Mouse (Mus musculus): ENCODE results near the gene Dst. TPM values are rescaled to one million over a fixed set of nuclear protein-coding genes. Genes with fewer than 3 reads are reported as not detected.
"Not testable (repeated sequence)": the region's sequence is repeated elsewhere in the genome, so short reads cannot be mapped to it uniquely, and the experiment has no call there.

Dst gene
- total RNA-seq, 2 experiments from 2014 or later: 216 to 227 TPM

DNA sequence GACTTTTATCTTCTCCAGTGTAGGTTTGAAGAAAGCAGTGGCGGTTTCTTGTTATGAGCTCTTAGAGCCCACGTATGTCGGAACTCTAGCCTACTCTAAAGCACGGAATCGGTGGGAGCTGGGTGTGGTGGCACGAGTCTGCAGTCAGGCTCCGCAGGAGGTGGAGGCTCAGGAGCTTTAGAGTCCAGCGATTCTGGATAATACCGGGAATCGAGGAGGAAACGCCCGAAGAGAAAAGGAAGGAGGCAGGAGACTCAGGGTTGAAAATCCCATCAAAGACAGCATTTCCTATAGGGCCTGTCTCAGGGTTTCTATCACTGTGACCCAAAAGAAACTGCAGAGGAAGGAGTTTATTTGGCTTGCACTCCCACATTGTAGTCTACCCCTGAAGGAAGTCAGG is 151.2 kb downstream of the Dst start:
- DNase-seq (ENCODE audit: low spot score in 2 of 2): no peak

DNA sequence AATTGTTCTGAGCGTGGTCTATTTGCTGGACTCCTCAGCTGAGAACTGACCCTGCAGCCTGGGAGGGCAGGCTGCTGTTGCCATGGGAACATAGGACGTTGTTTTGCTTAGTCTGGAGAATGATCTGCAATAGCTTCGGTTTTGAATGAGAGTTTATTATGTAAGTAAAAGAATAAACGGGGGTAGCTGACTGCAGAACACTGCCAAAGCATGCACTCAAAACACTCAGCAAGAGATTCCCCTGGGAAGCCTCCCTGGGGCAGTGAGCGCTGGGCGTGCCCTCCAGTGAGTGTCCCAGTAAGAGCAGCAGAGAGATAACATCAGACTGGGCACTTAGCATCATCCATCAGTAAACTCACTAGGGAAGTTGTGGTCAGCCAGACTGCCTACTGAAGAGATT is 152.4 kb downstream of the Dst start:
- DNase-seq (ENCODE audit: low spot score in 2 of 2): no peak

DNA sequence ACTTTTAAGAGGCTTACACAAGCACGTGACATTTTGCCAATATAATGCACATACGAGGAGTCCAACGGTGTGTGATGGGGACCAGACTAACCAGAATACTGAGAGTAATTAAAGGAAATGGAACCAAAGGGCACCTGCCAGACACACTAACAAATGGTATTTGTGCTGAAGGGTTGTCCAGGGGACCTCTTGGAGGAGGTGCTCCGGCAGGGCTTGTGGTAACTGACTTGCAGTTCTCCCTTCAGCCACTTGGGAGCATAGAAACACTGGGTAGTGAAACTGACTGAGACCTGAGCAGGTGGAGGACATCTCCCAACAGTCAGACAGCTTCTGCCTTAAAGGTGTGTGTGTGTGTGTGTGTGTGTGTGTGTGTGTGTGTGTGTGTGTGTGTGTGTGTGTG is 153.1 kb downstream of the Dst start:
- DNase-seq (ENCODE audit: low spot score in 2 of 2): peak; percentile 68 to 77

DNA sequence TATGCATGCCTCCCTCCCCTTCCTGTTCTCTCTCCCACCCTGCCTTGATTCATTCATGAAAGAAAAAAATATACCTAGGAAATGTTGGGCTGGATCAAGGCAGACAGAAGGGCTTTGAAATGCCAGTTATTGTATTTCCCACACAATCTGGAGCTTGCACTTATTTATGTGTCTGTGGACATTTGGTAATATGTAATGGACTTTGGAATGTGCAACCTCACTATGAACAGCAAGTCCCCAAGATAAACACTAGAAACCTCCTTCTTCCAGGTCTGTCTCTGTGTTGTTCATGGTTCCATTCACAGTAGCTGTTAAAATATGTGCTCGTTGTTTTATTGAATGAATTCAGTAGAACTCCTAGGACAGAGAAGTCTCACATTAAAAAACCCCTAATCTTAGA is 153.8 kb downstream of the Dst start:
- no peak for DNase-seq (ENCODE audit: low spot score in 2 of 2)

DNA sequence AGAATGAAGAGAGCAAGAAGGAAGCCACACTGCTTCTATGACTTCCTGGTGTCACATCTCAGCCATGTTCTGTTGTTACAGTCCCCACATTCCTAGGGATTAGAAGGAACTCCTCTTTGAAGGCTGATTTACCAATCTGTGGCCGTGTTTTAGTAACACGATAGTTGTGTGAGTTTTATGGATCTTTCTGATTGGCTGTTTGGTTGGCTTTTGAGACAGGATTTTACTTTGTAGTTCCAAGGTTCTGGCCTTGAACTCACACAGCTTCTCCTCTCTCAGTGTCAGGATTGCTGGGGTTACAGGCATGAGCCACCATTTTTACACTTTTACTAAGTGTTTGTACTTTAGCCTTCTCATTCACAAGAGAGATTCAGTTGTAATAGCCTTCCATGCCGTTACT is 155.9 kb downstream of the Dst start:
- no peak for DNase-seq (ENCODE audit: low spot score in 2 of 2)

DNA sequence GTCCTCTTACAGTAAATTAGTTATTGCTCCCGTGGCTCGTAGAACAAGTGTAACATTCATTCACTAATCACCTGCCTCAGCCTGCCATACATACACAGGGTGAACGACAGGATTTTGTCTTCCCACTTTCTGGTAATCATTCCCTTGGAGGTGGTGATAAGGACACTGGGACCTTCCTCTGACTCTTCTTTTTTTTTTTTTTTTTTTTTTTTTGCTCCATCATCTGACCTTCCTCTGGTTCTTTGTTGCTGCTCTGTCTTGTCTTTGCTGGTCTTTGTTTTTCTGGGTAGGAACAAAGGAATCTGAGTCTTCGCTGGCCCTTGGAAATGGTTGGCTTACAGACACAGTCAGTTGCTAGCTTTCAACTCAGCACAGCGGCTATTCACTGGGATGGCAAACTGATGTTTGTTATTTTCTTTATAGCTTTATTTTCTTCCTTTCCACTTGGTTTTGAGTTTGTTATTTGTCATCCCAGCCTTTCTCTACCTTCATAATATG is 157.6 kb downstream of the Dst start:
- DNase-seq (ENCODE audit: low spot score in 2 of 2): no peak

DNA sequence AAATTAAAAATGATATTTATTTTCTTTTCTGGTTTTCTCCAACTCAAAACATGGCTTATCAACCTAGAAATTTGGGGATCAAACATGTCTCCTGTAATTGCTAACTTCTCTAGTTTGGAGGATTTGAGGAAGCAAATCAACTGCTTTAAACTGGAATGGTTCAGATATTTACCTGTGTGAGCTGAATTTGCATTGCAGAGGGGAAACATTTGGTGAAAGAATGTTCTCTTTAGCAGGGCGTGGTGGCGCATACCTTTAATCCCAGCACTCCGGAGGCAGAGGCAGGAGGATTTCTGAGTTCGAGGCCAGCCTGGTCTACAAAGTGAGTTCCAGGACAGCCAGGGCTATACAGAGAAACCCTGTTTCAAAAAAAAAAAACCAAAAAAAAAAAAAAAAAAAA is 158.4 kb downstream of the Dst start:
- DNase-seq (ENCODE audit: low spot score in 2 of 2): not testable (repeated sequence)

DNA sequence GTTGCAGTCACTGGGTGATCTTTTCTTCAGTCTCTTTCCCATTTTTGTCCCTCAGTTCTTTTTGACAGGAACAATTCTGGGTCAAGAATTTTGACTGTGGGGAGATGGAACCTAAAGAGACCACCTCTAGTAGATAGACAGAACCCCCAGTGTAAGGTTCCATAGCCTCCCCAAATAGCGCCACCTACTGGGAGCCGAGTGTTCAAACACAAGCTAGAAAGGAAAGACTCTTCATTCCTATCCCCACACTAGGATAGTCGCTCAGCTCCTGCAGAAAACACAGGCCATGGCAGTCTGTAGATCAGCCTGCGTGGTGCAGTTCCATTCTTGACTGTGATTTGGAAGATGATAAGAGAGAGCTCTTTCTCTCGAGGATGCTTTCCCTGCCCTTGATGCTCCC is 160.3 kb downstream of the Dst start:
- no peak for DNase-seq (ENCODE audit: low spot score in 2 of 2)

DNA sequence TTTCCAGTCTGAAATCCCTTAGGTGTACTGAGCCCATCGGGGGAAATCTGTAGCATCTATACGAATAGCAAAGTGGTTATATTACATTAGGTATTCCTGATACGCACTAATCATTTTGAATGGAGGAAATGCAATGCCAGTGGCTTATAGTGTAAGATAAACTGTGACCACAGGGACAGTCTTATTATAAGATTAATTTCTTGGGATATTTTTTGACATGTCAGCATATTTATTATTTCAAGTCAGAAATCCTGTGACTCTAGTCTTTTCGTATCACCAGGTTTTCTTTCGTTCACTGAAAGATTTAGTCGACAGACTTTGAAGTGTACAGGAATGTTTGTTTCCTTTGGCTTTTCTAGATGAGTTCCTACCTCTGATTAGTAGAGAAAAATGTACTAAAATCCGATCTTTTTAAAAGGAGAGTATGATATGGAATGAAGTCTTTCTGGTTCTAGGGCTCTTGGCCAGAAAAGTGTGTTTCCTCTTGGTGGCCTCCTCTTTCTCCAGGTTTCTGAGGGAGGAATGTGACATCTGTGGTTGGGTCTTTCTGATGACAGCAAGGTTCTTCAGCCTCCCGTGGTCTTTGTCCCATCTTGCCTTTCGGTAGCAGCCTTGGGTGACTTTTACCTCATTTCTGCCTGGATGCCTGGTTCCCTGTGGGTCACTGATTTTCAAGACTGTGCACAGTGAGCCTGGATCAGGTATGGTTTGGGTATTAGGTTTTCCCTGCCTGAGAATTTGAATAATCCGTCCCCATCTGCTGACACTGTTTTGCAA is 161.7 kb downstream of the Dst start:
- no peak for DNase-seq (ENCODE audit: low spot score in 2 of 2)

DNA sequence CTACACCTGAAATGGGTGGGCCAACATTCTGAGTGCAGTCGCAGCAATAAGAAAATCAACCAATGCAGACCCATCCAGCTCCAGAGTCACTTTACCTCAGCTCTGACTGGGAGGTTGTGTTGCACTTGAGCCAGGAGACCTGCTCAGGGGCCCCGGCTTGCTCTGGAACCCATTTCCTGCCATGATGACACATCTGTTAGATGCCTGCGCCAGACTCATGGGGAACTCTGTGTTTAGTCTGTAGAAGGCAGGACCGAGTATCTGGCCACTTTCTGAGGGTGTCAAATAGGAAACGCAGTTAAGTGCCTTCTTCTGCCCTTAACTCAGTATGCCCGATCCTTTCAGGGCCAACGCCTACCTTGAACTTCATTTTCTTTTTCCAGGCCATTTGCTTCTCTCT is 162.4 kb downstream of the Dst start:
- DNase-seq (ENCODE audit: low spot score in 2 of 2): no peak

DNA sequence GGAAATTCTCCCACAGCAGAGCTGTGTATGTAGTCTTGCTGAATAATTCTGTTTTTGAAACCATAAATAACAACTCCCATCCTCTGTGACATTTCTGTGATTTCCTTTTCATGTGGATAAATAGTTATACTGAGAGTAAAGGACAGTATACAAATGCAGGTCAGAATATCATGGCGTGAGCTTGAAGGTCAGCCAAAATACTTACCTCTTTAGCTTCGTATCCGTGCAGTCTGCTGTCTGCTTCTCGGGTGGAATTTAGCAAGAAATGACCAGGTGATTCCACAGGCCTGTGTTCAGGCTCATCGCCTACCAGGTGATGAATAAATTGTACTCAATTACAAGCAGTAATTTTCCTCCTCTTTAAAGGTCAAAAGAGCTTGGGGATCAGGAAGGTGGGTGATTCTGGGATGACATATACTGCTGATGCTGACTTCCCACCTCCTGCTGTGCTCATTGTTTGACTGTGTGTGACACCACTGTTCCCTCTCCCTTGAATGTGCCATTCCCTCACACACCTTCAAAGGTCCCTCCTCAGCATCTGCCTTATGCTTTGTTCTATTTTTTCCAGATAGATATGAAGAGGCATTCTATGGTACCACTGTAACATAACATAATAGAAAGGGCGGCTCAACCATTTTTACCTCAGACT is 163.1 kb downstream of the Dst start:
- DNase-seq (ENCODE audit: low spot score in 2 of 2): no peak

DNA sequence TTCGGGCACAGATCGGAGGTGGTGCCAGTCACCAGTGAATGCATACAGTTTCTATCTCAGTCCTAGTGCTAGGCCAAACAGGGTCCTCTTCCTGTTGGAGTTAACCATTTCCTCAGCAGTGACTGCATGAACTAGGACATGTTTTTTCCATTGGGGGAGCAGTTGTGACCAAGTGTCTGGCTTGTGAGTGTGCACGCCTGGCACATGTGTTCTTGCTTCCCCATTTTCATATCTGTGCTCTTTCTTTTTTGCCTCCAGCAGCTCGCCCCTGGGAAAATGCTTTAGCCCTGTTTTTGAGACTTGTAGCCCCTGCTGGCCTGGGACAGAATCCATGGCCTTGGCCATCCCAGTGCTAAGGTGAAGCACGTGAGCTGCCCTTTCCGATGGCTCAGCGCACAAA is 164.2 kb downstream of the Dst start:
- DNase-seq (ENCODE audit: low spot score in 2 of 2): no peak

DNA sequence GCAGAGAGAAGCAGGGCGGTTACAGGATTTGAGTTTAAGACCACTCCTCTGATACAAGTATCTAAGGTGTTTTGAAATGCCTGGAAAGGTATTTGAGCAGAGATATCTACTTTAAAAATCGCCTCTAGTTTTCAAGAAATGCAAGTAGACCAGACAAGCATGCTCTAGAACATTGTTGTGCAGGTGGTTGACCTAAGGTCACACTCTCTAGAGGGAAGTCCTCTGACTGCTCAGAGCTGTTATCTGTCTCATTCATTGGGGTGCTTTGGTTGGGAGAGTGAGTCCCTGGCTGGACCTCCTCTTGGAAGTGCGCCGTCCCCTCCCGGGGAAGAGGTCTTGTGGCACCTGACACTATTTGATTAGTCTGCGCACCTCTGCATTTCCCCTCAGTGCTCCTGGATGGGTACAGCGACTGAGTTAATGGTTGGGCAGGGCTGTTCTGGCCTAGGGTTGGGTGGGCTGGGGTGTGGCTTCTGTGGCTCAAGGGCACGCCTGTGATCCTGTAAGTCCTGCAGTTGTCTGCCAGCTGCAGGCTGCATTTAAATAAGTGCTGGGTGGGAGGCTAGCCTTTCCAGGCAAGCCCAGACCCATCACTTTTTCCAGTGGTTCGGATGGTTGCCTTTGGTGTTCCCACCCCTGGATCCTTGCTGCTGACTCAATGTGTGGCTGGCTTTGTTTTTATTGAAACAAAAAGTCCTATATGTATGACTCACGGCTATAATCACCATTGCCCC is 165.6 kb downstream of the Dst start:
- DNase-seq (ENCODE audit: low spot score in 2 of 2): no peak

DNA sequence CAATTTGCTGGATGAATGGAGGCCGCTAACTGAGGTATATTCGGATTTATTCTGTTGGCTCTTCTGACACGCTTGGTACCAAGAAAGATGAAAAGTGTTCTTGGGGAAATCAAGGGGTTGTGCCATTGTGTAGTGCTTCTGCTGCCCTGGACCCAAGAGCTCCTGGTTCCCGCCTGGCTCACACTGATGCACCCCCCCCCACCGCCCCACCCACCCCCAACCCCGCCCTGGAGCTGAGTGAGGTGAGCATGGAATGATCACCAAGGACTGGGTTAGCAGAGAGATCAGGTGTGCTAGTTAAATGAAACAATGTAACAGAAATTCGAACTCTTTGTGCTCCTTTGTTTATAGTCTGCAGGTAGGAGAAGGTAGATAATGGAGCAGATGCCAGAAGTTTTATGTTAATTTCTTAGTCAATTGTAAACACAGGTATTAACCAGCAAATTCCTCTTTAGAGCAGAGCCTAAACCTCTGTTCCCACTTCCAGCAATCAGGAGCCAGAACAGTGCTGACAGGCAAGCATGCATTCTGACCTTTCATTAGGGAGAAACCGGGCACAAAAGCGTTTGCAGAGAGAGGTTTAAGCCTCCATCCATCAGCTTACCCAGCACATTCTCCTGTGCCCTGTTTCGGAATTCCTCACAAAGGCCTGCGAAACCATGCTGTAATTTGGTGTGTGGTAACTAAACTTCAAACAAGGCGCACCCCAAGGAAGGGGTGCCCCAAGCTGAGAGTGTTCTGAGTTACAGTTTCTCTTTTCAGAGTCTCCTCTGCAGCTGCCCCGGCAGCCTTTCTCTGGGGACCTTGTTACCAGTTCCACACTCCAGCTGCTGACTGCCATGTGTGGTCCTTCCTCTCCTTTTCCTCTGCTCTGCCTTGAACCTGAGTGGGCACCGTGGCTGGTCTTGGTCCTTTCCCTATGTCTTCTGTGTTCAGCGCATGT is 166.5 kb downstream of the Dst start:
- DNase-seq (ENCODE audit: low spot score in 2 of 2): no peak

DNA sequence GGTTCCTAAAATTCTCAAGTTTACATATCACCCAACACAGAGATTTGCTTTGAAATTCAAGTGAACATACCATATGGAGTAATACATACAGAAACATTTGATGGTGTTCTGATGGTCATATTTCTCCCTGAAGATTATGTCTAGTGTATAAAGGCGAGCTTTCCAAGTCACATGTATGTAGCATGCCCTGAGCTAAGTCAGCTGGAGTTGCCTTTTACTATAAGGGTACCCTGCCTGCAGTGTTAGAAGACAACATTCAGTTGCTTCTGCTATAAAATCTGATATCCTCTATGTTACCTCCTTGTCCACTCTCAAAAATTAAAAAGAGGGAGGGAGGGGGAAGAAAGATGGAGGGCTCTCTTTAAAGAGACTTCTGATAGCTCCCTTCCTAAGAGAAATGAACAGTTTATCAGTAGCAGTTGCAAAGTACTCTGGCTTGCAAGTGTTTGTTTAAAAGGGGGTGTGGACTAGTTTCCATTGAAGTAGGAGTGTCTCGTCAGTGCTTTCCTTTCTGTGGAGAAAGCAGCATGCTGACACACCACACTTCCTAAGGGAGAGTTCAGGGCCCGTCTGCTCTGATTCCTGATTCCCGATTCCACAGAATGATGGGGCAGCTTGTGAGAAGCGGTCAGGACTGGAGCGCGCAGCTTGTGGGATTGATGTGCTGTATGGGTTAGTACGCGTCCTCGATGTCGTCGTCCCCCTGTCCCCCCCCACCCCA is 168.8 kb downstream of the Dst start:
- no peak for DNase-seq (ENCODE audit: low spot score in 2 of 2)

DNA sequence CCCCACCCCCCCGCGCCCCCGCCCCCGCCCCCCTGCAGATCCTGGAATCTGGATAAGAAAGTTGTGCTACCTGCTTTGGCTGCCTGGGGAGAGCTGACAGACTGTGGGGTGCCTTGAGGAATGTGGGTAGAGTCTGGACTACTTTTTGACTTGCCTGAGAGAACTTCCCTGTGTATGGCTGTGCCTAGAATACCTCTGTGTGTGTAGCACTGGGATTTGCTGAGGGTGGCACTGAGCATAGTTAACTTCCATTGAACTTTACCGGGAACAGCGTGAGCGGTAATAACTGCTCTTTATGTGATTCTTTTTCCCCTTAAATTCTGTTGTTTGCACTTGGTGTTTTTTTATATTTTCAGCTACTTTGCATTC is 169.4 kb downstream of the Dst start:
- DNase-seq (ENCODE audit: low spot score in 2 of 2): no peak

DNA sequence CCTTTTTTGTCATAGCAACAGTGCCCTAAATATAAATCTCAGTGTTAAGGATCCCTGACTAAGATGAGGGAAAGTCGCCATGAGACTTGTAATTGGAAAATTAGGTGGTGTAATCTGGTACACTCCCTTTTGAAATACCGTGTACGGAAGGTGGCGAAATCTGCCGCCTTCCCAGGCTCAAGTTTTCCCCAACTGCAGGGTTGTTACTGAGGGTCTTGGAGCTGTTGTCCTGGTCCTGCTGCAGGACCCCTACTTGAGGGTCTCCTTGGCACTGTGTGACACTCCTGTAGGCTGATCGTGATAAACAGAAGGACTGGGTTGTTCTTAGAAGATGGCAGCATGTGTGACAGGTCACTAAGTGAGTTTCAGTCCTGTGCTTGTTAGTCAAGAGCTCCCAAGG is 169.9 kb downstream of the Dst start:
- no peak for DNase-seq (ENCODE audit: low spot score in 2 of 2)

DNA sequence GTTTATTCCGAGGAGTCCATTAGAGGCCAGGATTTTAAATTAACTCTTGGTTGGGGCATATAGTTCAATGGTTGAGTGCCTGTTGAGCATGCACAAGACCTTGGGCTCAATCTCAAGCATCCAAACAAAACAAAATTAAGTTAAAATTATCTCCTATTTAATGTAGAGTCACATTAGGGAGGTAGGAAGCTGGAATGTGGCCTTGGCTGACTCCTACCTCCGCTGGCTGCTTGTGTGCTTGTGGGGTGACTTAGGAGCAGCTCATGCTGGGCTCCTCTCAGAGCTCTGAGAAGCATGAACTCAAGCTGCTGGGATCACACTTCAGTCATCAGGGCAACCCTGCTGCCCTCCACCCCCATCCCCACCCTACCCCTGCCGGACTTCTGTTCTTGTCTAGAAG is 181.0 kb downstream of the Dst start:
- no peak for DNase-seq (ENCODE audit: low spot score in 2 of 2)

DNA sequence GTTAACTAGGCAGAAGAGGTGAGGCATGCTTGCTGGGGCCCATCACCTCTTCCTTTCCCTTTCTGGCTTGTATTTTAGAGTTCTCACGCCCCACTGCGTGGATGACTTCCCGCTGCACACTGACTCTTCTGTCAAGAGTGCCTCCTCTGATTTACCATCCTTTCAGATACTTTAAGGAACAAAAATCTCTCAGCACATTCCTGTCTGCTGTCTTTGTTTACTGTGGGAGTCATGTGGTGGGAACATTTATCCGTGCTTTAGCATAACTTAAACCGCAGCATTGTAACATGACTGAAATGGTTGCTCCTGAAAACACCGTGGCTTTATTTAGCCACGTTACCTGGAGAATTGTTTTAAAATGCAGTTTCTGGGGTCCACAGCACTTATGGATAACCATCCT is 182.7 kb downstream of the Dst start:
- DNase-seq (ENCODE audit: low spot score in 2 of 2): no peak

DNA sequence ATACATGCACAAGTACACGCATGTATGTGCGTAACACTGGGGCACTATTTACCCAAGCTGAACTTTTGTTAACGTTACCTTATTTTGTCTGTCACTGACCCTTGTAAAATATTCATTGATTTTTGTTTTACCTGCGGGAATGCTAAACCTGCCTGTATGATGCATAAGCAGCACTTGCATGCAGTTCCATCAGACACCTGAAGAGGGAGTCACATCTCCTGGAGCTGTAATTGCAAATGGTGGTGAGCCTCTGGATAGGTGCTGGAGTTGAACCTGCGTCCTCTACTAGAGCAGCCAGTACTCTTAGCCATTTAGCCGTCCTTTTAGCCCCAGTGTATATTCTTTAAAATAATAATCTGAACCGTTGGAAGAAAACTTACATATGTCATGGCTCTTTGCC is 185.6 kb downstream of the Dst start:
- no peak for DNase-seq (ENCODE audit: low spot score in 2 of 2)

DNA sequence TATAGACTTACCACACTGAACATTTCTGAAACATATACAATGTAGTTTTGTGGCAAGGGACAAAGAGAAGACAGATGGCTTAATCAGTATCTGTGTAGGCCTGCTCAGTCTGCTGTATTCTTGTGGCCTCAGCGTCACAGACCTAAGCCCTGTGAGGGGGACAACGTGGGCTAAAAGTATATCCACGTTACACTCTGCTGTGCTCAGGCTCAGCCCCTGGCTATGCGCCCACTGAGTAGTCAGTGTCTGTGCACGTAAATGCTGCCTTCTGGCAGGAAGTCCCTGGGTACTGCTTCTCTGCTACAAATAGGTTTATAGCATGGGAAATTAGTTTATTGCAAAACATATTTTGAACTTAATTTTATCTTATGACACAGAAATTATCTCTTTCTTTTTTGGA is 186.3 kb downstream of the Dst start:
- peak; percentile 35 for DNase-seq (ENCODE audit: low spot score in 2 of 2)
